Mouse (Mus musculus): ENCODE data around the gene Lig1. TPM values are rescaled to one million over a fixed set of nuclear protein-coding genes. Genes with fewer than 3 reads are reported as not detected.
"Not testable (repeated sequence)": the region's sequence is repeated elsewhere in the genome, so short reads cannot be mapped to it uniquely, and the experiment has no call there.

Gene Lig1
- polyA plus RNA-seq (2015; fragmentation: Nextera tagmentation; extraction: Ambion mirVana) = 106 and 113 TPM in 2 replicates

DNA sequence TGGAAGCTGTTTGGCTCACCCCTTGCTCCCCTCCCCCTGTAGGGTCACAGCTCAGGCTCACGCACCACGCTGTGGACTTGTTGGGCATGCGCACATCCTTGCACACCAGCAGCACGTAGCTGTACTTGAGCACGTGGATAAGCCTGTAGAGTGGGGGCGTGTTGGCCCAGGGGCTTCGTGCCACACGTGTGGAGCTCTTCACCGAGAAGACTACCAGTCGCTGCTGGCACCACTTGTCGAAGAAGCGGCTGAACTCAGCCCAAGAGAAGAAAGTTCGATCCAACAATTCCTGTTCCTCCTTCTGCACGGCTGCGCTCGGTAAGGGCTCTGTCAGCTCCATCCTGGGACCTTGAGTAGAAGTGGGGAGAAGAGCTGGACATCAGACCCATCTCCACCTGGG lies at the start of gene Lig1:
Lig1 (plus strand) TSS at position 203 of the 400 bp plus-strand sequence.
- H3K27ac ChIP-seq = peak within 1 kb of the TSS; percentile 84; the same call in 1 of the 2 replicates
- WGBS = 98% methylated on average over 16 of the region's 16 CpGs

DNA sequence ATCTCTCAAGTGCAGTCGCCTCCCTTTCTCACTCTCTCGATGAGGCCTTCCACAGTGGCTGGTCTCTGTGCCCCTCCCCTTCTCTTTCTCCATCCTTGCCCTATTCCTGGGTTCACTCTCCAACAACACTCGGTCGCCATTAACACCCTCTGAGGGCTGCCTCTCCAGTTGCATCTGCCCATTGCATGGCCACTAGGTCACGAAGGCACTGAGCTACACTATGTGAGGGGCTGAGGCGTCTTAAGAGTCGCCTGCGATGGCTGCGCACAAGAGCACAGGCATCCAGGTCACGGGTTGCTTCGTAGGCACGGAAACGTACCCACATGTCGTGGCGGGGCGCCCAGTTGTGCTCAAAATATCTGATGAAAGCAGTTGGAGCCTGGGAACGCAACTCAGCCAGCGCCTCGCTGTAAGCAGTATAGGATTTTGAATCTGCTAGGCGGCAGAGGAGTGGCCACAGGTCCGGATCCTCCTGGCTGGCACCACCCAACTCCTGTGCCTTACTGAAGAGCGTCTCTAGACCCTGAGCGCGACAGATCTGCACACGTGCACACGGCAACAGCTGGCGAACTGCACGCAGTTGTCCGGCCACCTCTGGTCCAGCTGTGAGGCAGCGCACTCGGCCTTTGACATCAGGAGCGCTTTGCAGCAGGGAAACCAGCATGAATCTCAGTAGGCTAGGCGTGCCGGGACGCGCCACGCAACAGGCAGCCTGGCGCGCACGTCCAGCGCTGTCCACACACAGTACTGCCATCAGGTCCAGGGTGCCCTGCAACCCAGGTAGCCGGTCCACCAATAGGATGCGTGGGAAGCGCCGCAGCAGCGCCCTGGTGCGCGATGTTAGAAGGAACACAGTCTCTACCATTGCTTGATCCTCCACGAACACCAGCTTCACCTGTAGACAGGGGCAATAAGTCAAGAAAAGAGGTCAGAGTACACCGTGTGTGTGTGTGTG lies 16.1 kb upstream of the Lig1 start:
- Histone ChIP-seq H3K9ac (no peak overlapping the region), H3K4me3 (no peak overlapping the region), H3K9me3 (replicated peaks) (no peaks in the 10 kb centered on the region), H3K36me3 (ENCODE audit: poor library complexity, severe bottlenecking) (peaks cover 20% of the 10 kb centered on the region), H3K27ac (no peak overlapping the region), H3K4me2 (no peak overlapping the region), H3K4me1 (peaks cover 4% of the 10 kb centered on the region; the same call in 1 of the 2 replicates), H3K27me3 (no peaks in the 10 kb centered on the region)
- ATAC-seq = 0 out of 2 replicates have a peak, but pooled peaks have one; percentile 21
- WGBS = 47% methylated on average over 50 of the region's 50 CpGs

More for the DNA sequence above, at the start of gene Lig1:
- peak within 1 kb of the TSS; percentile 75 for H3K4me2 ChIP-seq
- no peaks in the 10 kb centered on the region for H3K27me3 ChIP-seq
- H3K36me3 ChIP-seq (ENCODE audit: poor library complexity, severe bottlenecking) = peaks cover 56% of the 10 kb centered on the region
- peak within 1 kb of the TSS; percentile 80 for H3K9ac ChIP-seq
- no peaks in the 10 kb centered on the region for H3K9me3 ChIP-seq (replicated peaks)
- peak within 1 kb of the TSS; percentile 64 for H3K4me3 ChIP-seq
- no peak for ATAC-seq
- peaks cover 14% of the 10 kb centered on the region for H3K4me1 ChIP-seq

DNA sequence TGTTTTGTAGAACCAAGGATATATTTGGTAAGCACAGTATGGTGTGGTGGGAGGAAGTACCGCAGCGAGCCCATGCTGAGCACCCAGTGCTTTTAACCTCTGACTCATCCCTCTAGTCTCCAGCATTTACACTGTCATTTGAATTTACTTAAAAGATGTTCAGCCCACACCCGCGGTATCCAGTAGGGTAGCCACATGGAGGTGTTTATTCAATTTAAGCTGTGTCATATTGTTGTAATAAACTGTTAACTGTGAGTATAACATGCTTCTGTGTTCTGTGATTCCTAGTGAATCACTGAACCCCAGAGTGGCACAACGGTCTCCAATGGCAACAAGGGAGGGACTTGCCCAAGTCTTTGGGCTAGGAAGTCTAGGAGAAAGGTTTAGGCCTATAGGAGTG lies 13.2 kb upstream of the Lig1 start:
- H3K36me3 ChIP-seq (ENCODE audit: poor library complexity, severe bottlenecking) = peaks cover 22% of the 10 kb centered on the region
- H3K27me3 ChIP-seq = no peaks in the 10 kb centered on the region
- WGBS = 87% methylated on average over 5 of the region's 5 CpGs
- H3K27ac ChIP-seq = no peak overlapping the region
- no peak overlapping the region for H3K4me3 ChIP-seq
- H3K4me2 ChIP-seq = no peak overlapping the region
- H3K9ac ChIP-seq = no peak overlapping the region
- peaks cover 4% of the 10 kb centered on the region; the same call in 1 of the 2 replicates for H3K4me1 ChIP-seq
- H3K9me3 ChIP-seq (replicated peaks) = no peaks in the 10 kb centered on the region
- peak; percentile 20; the same call in 1 of the 2 replicates for ATAC-seq

- ATAC-seq = 0 out of 2 replicates have a peak, but pooled peaks have one; percentile 10
- no peaks in the 10 kb centered on the region for H3K9me3 ChIP-seq (replicated peaks)
- WGBS = 29% methylated on average over 2 of the region's 2 CpGs
These were observed 12.7 kb upstream of the Lig1 start for GRCm38 (mm10) chr7:13264396-13264795.

GRCm38 (mm10) chr7:13268749-13269260 lies 8.3 kb upstream of the Lig1 start:
- no peaks in the 10 kb centered on the region for H3K27me3 ChIP-seq
- no peak overlapping the region for H3K4me2 ChIP-seq
- no peak overlapping the region for H3K27ac ChIP-seq
- WGBS = 90% methylated on average over 4 of the region's 4 CpGs
- H3K4me3 ChIP-seq = no peak overlapping the region
- peaks cover 12% of the 10 kb centered on the region; the same call in 1 of the 2 replicates for H3K36me3 ChIP-seq (ENCODE audit: poor library complexity, severe bottlenecking)
- H3K9ac ChIP-seq = no peak overlapping the region
- H3K9me3 ChIP-seq (replicated peaks) = no peaks in the 10 kb centered on the region
- peaks cover 4% of the 10 kb centered on the region; the same call in 1 of the 2 replicates for H3K4me1 ChIP-seq
- ATAC-seq = no peak

More at GRCm38 (mm10) chr7:13264396-13264795, 12.7 kb upstream of the Lig1 start:
- H3K27ac ChIP-seq = no peak overlapping the region
- H3K27me3 ChIP-seq = no peaks in the 10 kb centered on the region
- H3K9ac ChIP-seq = no peak overlapping the region
- H3K4me1 ChIP-seq = peaks cover 4% of the 10 kb centered on the region; the same call in 1 of the 2 replicates
- no peak overlapping the region for H3K4me2 ChIP-seq
- H3K4me3 ChIP-seq = no peak overlapping the region
- H3K36me3 ChIP-seq (ENCODE audit: poor library complexity, severe bottlenecking) = peaks cover 24% of the 10 kb centered on the region

DNA sequence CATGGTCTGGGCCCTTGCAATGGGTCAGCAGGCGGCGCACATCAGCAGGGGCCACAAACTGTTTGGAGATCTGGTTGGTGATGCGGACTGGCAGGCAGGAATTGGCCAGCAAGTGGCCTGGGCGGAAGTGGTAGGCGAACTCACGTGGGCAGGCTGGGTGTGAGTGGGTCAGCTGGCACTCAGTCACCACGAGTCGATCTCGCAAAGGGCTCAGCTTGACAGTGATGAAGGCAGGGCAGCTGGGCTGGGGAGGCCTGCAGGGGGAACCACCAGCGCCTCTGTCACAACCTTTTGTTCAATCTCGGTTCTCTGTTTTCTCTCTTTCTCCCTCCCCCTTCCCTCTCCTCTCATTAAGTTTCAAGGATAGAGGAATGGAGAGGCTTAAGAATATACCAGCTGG lies 7.7 kb upstream of the Lig1 start:
- peaks cover 18% of the 10 kb centered on the region for H3K36me3 ChIP-seq (ENCODE audit: poor library complexity, severe bottlenecking)
- H3K4me1 ChIP-seq = peaks cover 3% of the 10 kb centered on the region; the same call in 1 of the 2 replicates
- no peak overlapping the region for H3K9ac ChIP-seq
- no peaks in the 10 kb centered on the region for H3K9me3 ChIP-seq (replicated peaks)
- no peak overlapping the region for H3K27ac ChIP-seq
- no peak for ATAC-seq
- H3K4me2 ChIP-seq = no peak overlapping the region
- H3K27me3 ChIP-seq = no peaks in the 10 kb centered on the region
- no peak overlapping the region for H3K4me3 ChIP-seq
- 73% methylated on average over 11 of the region's 11 CpGs for WGBS

- Histone ChIP-seq H3K4me1 (no peaks in the 10 kb centered on the region), H3K4me3 (no peak overlapping the region), H3K27ac (no peak overlapping the region), H3K9me3 (replicated peaks) (no peaks in the 10 kb centered on the region), H3K36me3 (ENCODE audit: poor library complexity, severe bottlenecking) (peaks cover 37% of the 10 kb centered on the region), H3K4me2 (no peak overlapping the region), H3K9ac (no peak overlapping the region), H3K27me3 (no peaks in the 10 kb centered on the region)
- no peak for ATAC-seq
- WGBS = 98% methylated on average over 1 of the region's 1 CpGs
These were observed 5.4 kb upstream of the Lig1 start for GRCm38 (mm10) chr7:13271704-13272103.

GRCm38 (mm10) chr7:13277833-13278232 lies 750 bp downstream of the Lig1 start:
- peak overlapping the region; percentile 80 for H3K9ac ChIP-seq
- peaks cover 63% of the 10 kb centered on the region for H3K36me3 ChIP-seq (ENCODE audit: poor library complexity, severe bottlenecking)
- H3K4me2 ChIP-seq = peak overlapping the region; percentile 75
- peak overlapping the region; percentile 64 for H3K4me3 ChIP-seq
- H3K27me3 ChIP-seq = no peaks in the 10 kb centered on the region
- no peak for ATAC-seq
- H3K9me3 ChIP-seq (replicated peaks) = no peaks in the 10 kb centered on the region
- peaks cover 14% of the 10 kb centered on the region for H3K4me1 ChIP-seq
- WGBS = 40% methylated on average over 2 of the region's 2 CpGs
- H3K27ac ChIP-seq = peak overlapping the region; percentile 84; the same call in 1 of the 2 replicates

- H3K36me3 ChIP-seq (ENCODE audit: poor library complexity, severe bottlenecking) = peaks cover 65% of the 10 kb centered on the region
- under 1% methylated on average over 39 of the region's 39 CpGs for WGBS
- peak within 1 kb of the TSS; percentile 84 for H3K27ac ChIP-seq
- H3K4me1 ChIP-seq = peaks cover 14% of the 10 kb centered on the region
- no peaks in the 10 kb centered on the region for H3K27me3 ChIP-seq
- ATAC-seq = peak; percentile 98
- H3K4me2 ChIP-seq = peak within 1 kb of the TSS; percentile 75
- H3K4me3 ChIP-seq = peak within 1 kb of the TSS; percentile 64
- no peaks in the 10 kb centered on the region for H3K9me3 ChIP-seq (replicated peaks)
- H3K9ac ChIP-seq = peak within 1 kb of the TSS; percentile 80
These were observed 1.3 kb downstream of the Lig1 start, which contains the start of gene Zswim9 for GRCm38 (mm10) chr7:13278308-13278891. Gene Zswim9, minus strand, starts transcription at chr7:13278721.

DNA sequence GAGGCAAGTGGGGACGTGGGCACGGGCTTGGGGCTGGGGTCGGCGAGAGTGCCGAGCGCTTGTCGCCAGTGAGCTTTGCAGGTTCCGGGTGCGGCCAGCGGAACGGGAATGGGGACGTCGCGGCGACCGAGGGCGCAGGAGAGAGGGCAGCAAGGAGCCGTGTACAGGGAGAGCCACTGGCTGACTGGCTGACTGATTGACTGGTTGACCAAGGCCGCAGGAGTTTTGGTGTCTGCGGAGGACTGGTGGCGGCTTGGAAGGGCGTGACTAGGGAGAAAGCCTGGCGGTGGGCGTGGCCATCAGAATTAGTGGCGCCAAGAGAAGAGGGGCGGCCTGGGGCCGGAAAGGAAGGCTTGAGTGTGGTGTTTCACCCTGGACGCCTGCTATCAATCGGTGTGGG lies 1.9 kb downstream of the Lig1 start:
- not testable (repeated sequence) for H3K9me3 ChIP-seq (replicated peaks); H3K27me3 ChIP-seq; ATAC-seq; H3K27ac ChIP-seq
- Histone ChIP-seq H3K4me2 (peak overlapping the region; percentile 75), H3K4me3 (peak overlapping the region; percentile 64), H3K36me3 (ENCODE audit: poor library complexity, severe bottlenecking) (peaks cover 62% of the 10 kb centered on the region), H3K4me1 (peaks cover 14% of the 10 kb centered on the region), H3K9ac (peak overlapping the region; percentile 80; the same call in 1 of the 2 replicates)
- WGBS = 3% methylated on average over 15 of the region's 29 CpGs

DNA sequence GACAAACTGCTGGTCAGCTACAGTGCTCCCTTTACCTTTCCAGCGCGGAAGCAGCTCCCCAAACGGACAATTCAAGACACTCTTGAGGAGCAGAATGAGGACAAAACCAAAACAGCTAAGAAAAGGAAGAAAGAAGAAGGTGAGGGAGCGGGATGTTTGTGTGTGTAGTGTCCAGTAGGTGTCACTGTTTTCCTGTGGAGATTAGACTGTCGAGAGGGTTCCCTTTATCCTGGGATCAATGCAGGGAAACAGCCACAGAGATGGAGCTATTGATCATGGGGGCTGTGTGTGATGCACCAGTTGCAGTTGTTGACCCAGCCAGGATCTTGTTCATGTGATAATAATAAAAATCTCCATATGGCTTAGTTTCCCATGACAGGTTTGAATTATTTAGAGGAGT lies 11.5 kb downstream of the Lig1 start:
- H3K4me3 ChIP-seq = no peak overlapping the region
- H3K27me3 ChIP-seq = no peaks in the 10 kb centered on the region
- H3K4me1 ChIP-seq = no peaks in the 10 kb centered on the region
- H3K9me3 ChIP-seq (replicated peaks) = no peaks in the 10 kb centered on the region
- WGBS = 48% methylated on average over 5 of the region's 5 CpGs
- H3K4me2 ChIP-seq = no peak overlapping the region
- H3K36me3 ChIP-seq (ENCODE audit: poor library complexity, severe bottlenecking) = peaks cover 84% of the 10 kb centered on the region
- ATAC-seq = peak; percentile 57; the same call in 1 of the 2 replicates
- H3K27ac ChIP-seq = no peak overlapping the region
- no peak overlapping the region for H3K9ac ChIP-seq
